In genomic region chr6:84139932-84140331, GRCm38 (mm10) we compare ENCODE assay signal across 10 mouse cellular contexts.
DNase-seq lines count a peak whose midpoint lies in the region; ATAC-seq and TF ChIP-seq lines count a peak whose summit lies in the region.
"Had no signal": no experiment of that assay in that cellular context is flagged by ENCODE, and none has a peak within 500 bp of the region (broad histone marks: within the 10 kb centered on the region; RNA-seq: fewer than 3 reads in every experiment).

No protein-coding gene starts in this region.

- H3K27ac ChIP-seq in hindbrain, postnatal 0 days, result no peak overlapping the region
- H3K27ac ChIP-seq in hindbrain, embryonic 14.5 days, result no peak overlapping the region
- H3K27ac ChIP-seq in liver, embryonic 12.5 days, result no peak overlapping the region

- no peaks in the 10 kb centered on the region for H3K27me3 ChIP-seq in hindbrain, postnatal 0 days (ENCODE audit: insufficient read depth, low read length)
- no peaks in the 10 kb centered on the region for H3K27me3 ChIP-seq in hindbrain, embryonic 14.5 days (ENCODE audit: control insufficient read depth, insufficient read depth, low read length)
- no peaks in the 10 kb centered on the region for H3K27me3 ChIP-seq in liver, embryonic 12.5 days (replicated peaks)

- H3K4me2 ChIP-seq in hindbrain, postnatal 0 days (ENCODE audit: low read depth, low read length), result no peak overlapping the region
- H3K4me2 ChIP-seq in hindbrain, embryonic 14.5 days (replicated peaks), result no peak overlapping the region
- no peak overlapping the region for H3K4me2 ChIP-seq in liver, embryonic 12.5 days

- H3K9me3 ChIP-seq in hindbrain, postnatal 0 days (ENCODE audit: low read length), result no peaks in the 10 kb centered on the region
- H3K9me3 ChIP-seq in hindbrain, embryonic 14.5 days (ENCODE audit: control insufficient read depth, low read length), result no peaks in the 10 kb centered on the region
- H3K9me3 ChIP-seq in liver, embryonic 12.5 days (replicated peaks), result no peaks in the 10 kb centered on the region

- 50% methylated on average over 14 of the region's 14 CpGs for WGBS in hindbrain, postnatal 0 days
- WGBS in hindbrain, embryonic 14.5 days, result 81% methylated on average over 14 of the region's 14 CpGs
- WGBS in liver, embryonic 12.5 days (ENCODE audit: insufficient replicate concordance), result 71% methylated on average over 14 of the region's 14 CpGs

- H3K9ac ChIP-seq in hindbrain, postnatal 0 days (replicated peaks; ENCODE audit: low read length), result no peak overlapping the region
- H3K9ac ChIP-seq in hindbrain, embryonic 14.5 days, result no peak overlapping the region
- H3K9ac ChIP-seq in liver, embryonic 12.5 days, result no peak overlapping the region

- H3K36me3 ChIP-seq in hindbrain, postnatal 0 days (ENCODE audit: insufficient read depth, low read length), result no peaks in the 10 kb centered on the region
- no peaks in the 10 kb centered on the region for H3K36me3 ChIP-seq in hindbrain, embryonic 14.5 days (replicated peaks; ENCODE audit: control insufficient read depth, insufficient read depth)
- no peaks in the 10 kb centered on the region for H3K36me3 ChIP-seq in liver, embryonic 12.5 days

- ATAC-seq in hindbrain, postnatal 0 days, result no peak
- no peak for ATAC-seq in hindbrain, embryonic 14.5 days (ENCODE audit: low FRiP score)
- ATAC-seq in liver, embryonic 12.5 days, result no peak

- no peak for TF ChIP-seq CTCF in hindbrain, postnatal 0 days (IDR thresholded peaks at IDR 0.05; ENCODE audit: low read depth)

- no peak overlapping the region for H3K4me3 ChIP-seq in hindbrain, postnatal 0 days (ENCODE audit: low read length)
- no peak overlapping the region for H3K4me3 ChIP-seq in hindbrain, embryonic 14.5 days (replicated peaks; ENCODE audit: low read length)
- no peak overlapping the region for H3K4me3 ChIP-seq in liver, embryonic 12.5 days
- H3K4me3 ChIP-seq: myocyte had no signal

- no peaks in the 10 kb centered on the region for H3K4me1 ChIP-seq in hindbrain, postnatal 0 days (ENCODE audit: insufficient read depth, low read length)
- H3K4me1 ChIP-seq in hindbrain, embryonic 14.5 days (replicated peaks; ENCODE audit: control insufficient read depth, insufficient read depth, low read length), result 0 out of 2 replicates have a peak, but pooled peaks cover 3% of the 10 kb centered on the region
- H3K4me1 ChIP-seq in liver, embryonic 12.5 days, result no peaks in the 10 kb centered on the region

- peak; percentile 43 for DNase-seq in hindbrain, postnatal 0 days (ENCODE audit: low spot score)
- no peak for DNase-seq in hindbrain, embryonic 14.5 days (ENCODE audit: low spot score)
- peak; percentile 42 to 63 for DNase-seq in adrenal gland, adult 18-20 months (ENCODE audit: low spot score in 2 of 2)
- peak; percentile 82 to 88 for DNase-seq in gastrocnemius, adult 8-10 months (ENCODE audit: low spot score in 2 of 2)
- DNase-seq in kidney, postnatal 10 days, result peak; percentile 86
- DNase-seq in spleen, adult 12 weeks (ENCODE audit: low spot score), result no peak
- DNase-seq in thymus, postnatal 10 days (ENCODE audit: low spot score in 2 of 2), result no peak
- DNase-seq: thymus, postnatal 25 days had no signal

Comparison
In these comparisons a context has a peak if more than half of its experiments do, and no peak if none do; other contexts are left out.
1. DNase-seq: peak in hindbrain, postnatal 0 days (single experiment), adrenal gland, adult 18-20 months (2 of 2), gastrocnemius, adult 8-10 months (2 of 2) and kidney, postnatal 10 days (single experiment); none in hindbrain, embryonic 14.5 days (single experiment), spleen, adult 12 weeks (single experiment) and thymus, postnatal 10 days (0 of 2).